In genomic region chr15:78857009-78857408, GRCm38 (mm10) we compare ENCODE assay signal across 11 mouse cellular contexts. TPM values are rescaled to one million over a fixed set of nuclear protein-coding genes. Genes with fewer than 3 reads are reported as not detected.
DNase-seq lines count a peak whose midpoint lies in the region; ATAC-seq and TF ChIP-seq lines count a peak whose summit lies in the region.
"Had no signal": no experiment of that assay in that cellular context is flagged by ENCODE, and none has a peak within 500 bp of the region (broad histone marks: within the 10 kb centered on the region; RNA-seq: fewer than 3 reads in every experiment).

No protein-coding gene starts in this region.

- H3K27me3 ChIP-seq in hindbrain, postnatal 0 days (ENCODE audit: insufficient read depth, low read length): no peaks in the 10 kb centered on the region
- no peaks in the 10 kb centered on the region for H3K27me3 ChIP-seq in hindbrain, embryonic 12.5 days
- H3K27me3 ChIP-seq in stomach, embryonic 14.5 days (ENCODE audit: control insufficient read depth, insufficient read depth, low read length): no peaks in the 10 kb centered on the region
- H3K27me3 ChIP-seq in stomach, postnatal 0 days (ENCODE audit: control insufficient read depth, insufficient read depth, low read length): no peaks in the 10 kb centered on the region

- no peak for TF ChIP-seq CTCF in hindbrain, postnatal 0 days (IDR thresholded peaks at IDR 0.05; ENCODE audit: low read depth)
- TF ChIP-seq CTCF in stomach, postnatal 0 days (IDR thresholded peaks at IDR 0.05; ENCODE audit: low read depth): no peak
- no peak for TF ChIP-seq CTCF in gastrocnemius, adult 2 months (IDR thresholded peaks at IDR 0.05)

- no peak overlapping the region for H3K4me3 ChIP-seq in hindbrain, postnatal 0 days (ENCODE audit: low read length)
- H3K4me3 ChIP-seq in hindbrain, embryonic 12.5 days: no peak overlapping the region
- no peak overlapping the region for H3K4me3 ChIP-seq in stomach, embryonic 14.5 days (ENCODE audit: low read depth, low read length)
- H3K4me3 ChIP-seq in stomach, postnatal 0 days (ENCODE audit: low read depth, low read length): no peak overlapping the region
- H3K4me3 ChIP-seq in gastrocnemius, adult 2 months: no peak overlapping the region

- DNase-seq in hindbrain, postnatal 0 days (ENCODE audit: low spot score): peak; percentile 51
- no peak for DNase-seq in stomach, postnatal 0 days (ENCODE audit: low spot score)
- peak; percentile 91 for DNase-seq in gastrocnemius, adult 2 months
- peak; percentile 74 for DNase-seq in skeletal muscle tissue, adult 2 months (ENCODE audit: low read depth, low spot score)
- no peak for DNase-seq in retina, embryonic 14.5 days (ENCODE audit: low spot score)
- no peak for DNase-seq in c-Kit-positive CD71-positive TER-119-positive erythroid progenitor cells, embryonic 14.5 days (ENCODE audit: low spot score)
- DNase-seq: kidney, adult 11 months; thymus, postnatal 36 days had no signal

- WGBS in hindbrain, postnatal 0 days: 50% methylated on average over 7 of the region's 7 CpGs
- 81% methylated on average over 7 of the region's 7 CpGs for WGBS in hindbrain, embryonic 12.5 days
- WGBS in stomach, embryonic 14.5 days: 71% methylated on average over 7 of the region's 7 CpGs
- 62% methylated on average over 7 of the region's 7 CpGs for WGBS in stomach, postnatal 0 days

- ATAC-seq in hindbrain, postnatal 0 days: no peak
- ATAC-seq in hindbrain, embryonic 12.5 days (ENCODE audit: low FRiP score): no peak
- 0 out of 2 replicates have a peak, but pooled peaks have one; percentile 14 for ATAC-seq in stomach, embryonic 14.5 days (ENCODE audit: insufficient number of reproducible peaks, insufficient read depth, low FRiP score, low read depth)
- no peak for ATAC-seq in stomach, postnatal 0 days (ENCODE audit: low FRiP score, low TSS enrichment)

- TF ChIP-seq EP300 in stomach, postnatal 0 days (optimal IDR thresholded peaks at IDR 0.05): no peak

- no peak overlapping the region for H3K9ac ChIP-seq in hindbrain, postnatal 0 days (replicated peaks; ENCODE audit: low read length)
- H3K9ac ChIP-seq in hindbrain, embryonic 12.5 days: no peak overlapping the region
- H3K9ac ChIP-seq in stomach, embryonic 14.5 days (replicated peaks; ENCODE audit: low read depth, low read length): no peak overlapping the region
- H3K9ac ChIP-seq in stomach, postnatal 0 days (ENCODE audit: low read length): no peak overlapping the region

- no peaks in the 10 kb centered on the region for H3K36me3 ChIP-seq in hindbrain, postnatal 0 days (ENCODE audit: insufficient read depth, low read length)
- no peaks in the 10 kb centered on the region for H3K36me3 ChIP-seq in hindbrain, embryonic 12.5 days
- no peaks in the 10 kb centered on the region for H3K36me3 ChIP-seq in stomach, embryonic 14.5 days (ENCODE audit: control insufficient read depth, insufficient read depth, low read length)
- H3K36me3 ChIP-seq in stomach, postnatal 0 days (ENCODE audit: control insufficient read depth, insufficient read depth, low read length): no peaks in the 10 kb centered on the region

- H3K27ac ChIP-seq in hindbrain, postnatal 0 days: no peak overlapping the region
- no peak overlapping the region for H3K27ac ChIP-seq in hindbrain, embryonic 12.5 days
- no peak overlapping the region for H3K27ac ChIP-seq in stomach, embryonic 14.5 days (ENCODE audit: low read length)
- no peak overlapping the region for H3K27ac ChIP-seq in stomach, postnatal 0 days (replicated peaks)
- peak overlapping the region; percentile 70 for H3K27ac ChIP-seq in gastrocnemius, adult 2 months

- no peaks in the 10 kb centered on the region for H3K4me1 ChIP-seq in hindbrain, postnatal 0 days (ENCODE audit: insufficient read depth, low read length)
- H3K4me1 ChIP-seq in hindbrain, embryonic 12.5 days: peaks cover 5% of the 10 kb centered on the region; the same call in 1 of the 2 replicates
- no peaks in the 10 kb centered on the region for H3K4me1 ChIP-seq in stomach, embryonic 14.5 days (ENCODE audit: control insufficient read depth, insufficient read depth, low read length)
- H3K4me1 ChIP-seq in stomach, postnatal 0 days (replicated peaks; ENCODE audit: control insufficient read depth, insufficient read depth): no peaks in the 10 kb centered on the region

- H3K4me2 ChIP-seq in hindbrain, postnatal 0 days (ENCODE audit: low read depth, low read length): no peak overlapping the region
- H3K4me2 ChIP-seq in hindbrain, embryonic 12.5 days (replicated peaks): no peak overlapping the region
- H3K4me2 ChIP-seq in stomach, embryonic 14.5 days (replicated peaks; ENCODE audit: low read depth, low read length): no peak overlapping the region
- H3K4me2 ChIP-seq in stomach, postnatal 0 days (replicated peaks; ENCODE audit: low read depth): no peak overlapping the region

- intact Hi-C loops in gastrocnemius, adult 2 months (cut with DNase I): loop anchor here (5.0 kb wide), 1 partner anchor 235 kb away; no protein-coding TSS in a partner anchor

- no peaks in the 10 kb centered on the region for H3K9me3 ChIP-seq in hindbrain, postnatal 0 days (ENCODE audit: low read length)
- no peaks in the 10 kb centered on the region for H3K9me3 ChIP-seq in hindbrain, embryonic 12.5 days (replicated peaks)
- no peaks in the 10 kb centered on the region for H3K9me3 ChIP-seq in stomach, embryonic 14.5 days (ENCODE audit: control insufficient read depth, low read depth, low read length)
- H3K9me3 ChIP-seq in stomach, postnatal 0 days (ENCODE audit: control insufficient read depth, low read length): no peaks in the 10 kb centered on the region

RNA-seq across cellular contexts. Expression of gene Lgals2, which starts 1.7 kb away (rescaled TPM):
- not detected in 2 replicates for total RNA-seq in hindbrain, postnatal 0 days (2014; rRNA removed)
- not detected in 2 replicates for polyA plus RNA-seq in hindbrain, postnatal 0 days (2015; fragmentation: Nextera tagmentation; extraction: Ambion mirVana)
- not detected in 2 replicates for polyA plus RNA-seq in hindbrain, embryonic 12.5 days (2016; fragmentation: Nextera tagmentation; extraction: Ambion mirVana)
- polyA plus RNA-seq in stomach, embryonic 14.5 days (2014; fragmentation: Nextera tagmentation; extraction: Ambion mirVana): 30.0 and 39.7 TPM in 2 replicates
- 39.4 and 39.5 TPM in 2 replicates for polyA plus RNA-seq in stomach, postnatal 0 days (2015; fragmentation: Nextera tagmentation; extraction: Ambion mirVana)
- total RNA-seq in gastrocnemius, adult 2 months (2021): not detected
- polyA plus RNA-seq: limb, embryonic 11.5 days had no signal

RNA-seq across cellular contexts. Expression of gene Cdc42ep1, which starts 14.6 kb away (rescaled TPM):
- total RNA-seq in hindbrain, postnatal 0 days (2014; rRNA removed): 20.6 and 22.5 TPM in 2 replicates
- polyA plus RNA-seq in hindbrain, postnatal 0 days (2015; fragmentation: Nextera tagmentation; extraction: Ambion mirVana): 18.1 TPM in 2 replicates
- 15.1 and 15.6 TPM in 2 replicates for polyA plus RNA-seq in hindbrain, embryonic 12.5 days (2016; fragmentation: Nextera tagmentation; extraction: Ambion mirVana)
- polyA plus RNA-seq in stomach, embryonic 14.5 days (2014; fragmentation: Nextera tagmentation; extraction: Ambion mirVana): 40.7 and 41.7 TPM in 2 replicates
- polyA plus RNA-seq in stomach, postnatal 0 days (2015; fragmentation: Nextera tagmentation; extraction: Ambion mirVana): 37.7 and 45.4 TPM in 2 replicates
- total RNA-seq in gastrocnemius, adult 2 months (2021): 1 to 10 TPM; 8.5 to 10.0 TPM

RNA-seq across cellular contexts. Expression of gene Gga1, which starts 20.0 kb away (rescaled TPM):
- 40.0 and 47.1 TPM in 2 replicates for total RNA-seq in hindbrain, postnatal 0 days (2014; rRNA removed)
- polyA plus RNA-seq in hindbrain, postnatal 0 days (2015; fragmentation: Nextera tagmentation; extraction: Ambion mirVana): 40.1 and 41.2 TPM in 2 replicates
- 54.3 and 58.7 TPM in 2 replicates for polyA plus RNA-seq in hindbrain, embryonic 12.5 days (2016; fragmentation: Nextera tagmentation; extraction: Ambion mirVana)
- polyA plus RNA-seq in stomach, embryonic 14.5 days (2014; fragmentation: Nextera tagmentation; extraction: Ambion mirVana): 38.2 and 40.4 TPM in 2 replicates
- polyA plus RNA-seq in stomach, postnatal 0 days (2015; fragmentation: Nextera tagmentation; extraction: Ambion mirVana): 35.6 and 39.3 TPM in 2 replicates
- 10 to 100 TPM; 43.1 to 45.7 TPM for total RNA-seq in gastrocnemius, adult 2 months (2021)

RNA-seq across cellular contexts. Expression of gene Gm49510, which starts 42.5 kb away (rescaled TPM):
- 0.72 TPM in 1 of 2 replicates, not detected in the other for total RNA-seq in hindbrain, postnatal 0 days (2014; rRNA removed)
- polyA plus RNA-seq in hindbrain, postnatal 0 days (2015; fragmentation: Nextera tagmentation; extraction: Ambion mirVana): not detected in 2 replicates
- polyA plus RNA-seq in hindbrain, embryonic 12.5 days (2016; fragmentation: Nextera tagmentation; extraction: Ambion mirVana): 0.22 and 0.61 TPM in 2 replicates
- 0.21 TPM in 1 of 2 replicates, not detected in the other for polyA plus RNA-seq in stomach, embryonic 14.5 days (2014; fragmentation: Nextera tagmentation; extraction: Ambion mirVana)
- 0.27 and 0.28 TPM in 2 replicates for polyA plus RNA-seq in stomach, postnatal 0 days (2015; fragmentation: Nextera tagmentation; extraction: Ambion mirVana)
- under 1 TPM in 1 of 2 experiments, not detected in 1; 0.13 TPM for total RNA-seq in gastrocnemius, adult 2 months (2021)

RNA-seq across cellular contexts. Expression of gene Sh3bp1, which starts 42.6 kb away (rescaled TPM):
- total RNA-seq in hindbrain, postnatal 0 days (2014; rRNA removed): 2.4 and 6.2 TPM in 2 replicates
- 4.4 and 5.5 TPM in 2 replicates for polyA plus RNA-seq in hindbrain, postnatal 0 days (2015; fragmentation: Nextera tagmentation; extraction: Ambion mirVana)
- polyA plus RNA-seq in hindbrain, embryonic 12.5 days (2016; fragmentation: Nextera tagmentation; extraction: Ambion mirVana): 15.5 and 17.4 TPM in 2 replicates
- 43.5 and 51.4 TPM in 2 replicates for polyA plus RNA-seq in stomach, embryonic 14.5 days (2014; fragmentation: Nextera tagmentation; extraction: Ambion mirVana)
- 22.7 and 27.4 TPM in 2 replicates for polyA plus RNA-seq in stomach, postnatal 0 days (2015; fragmentation: Nextera tagmentation; extraction: Ambion mirVana)
- total RNA-seq in gastrocnemius, adult 2 months (2021): 1 to 10 TPM; 1.4 to 2.0 TPM

Comparison
In these comparisons a context has a peak if more than half of its experiments do, and no peak if none do; other contexts are left out.
1. DNase-seq: peak in hindbrain, postnatal 0 days (single experiment), gastrocnemius, adult 2 months (single experiment) and skeletal muscle tissue, adult 2 months (single experiment); none in stomach, postnatal 0 days (single experiment), retina, embryonic 14.5 days (single experiment) and c-Kit-positive CD71-positive TER-119-positive erythroid progenitor cells, embryonic 14.5 days (single experiment).
2. RNA of gene Lgals2, which starts 1.7 kb away (polyA plus RNA-seq): 39.4 to 39.5 TPM in stomach, postnatal 0 days and 30.0 to 39.7 TPM in stomach, embryonic 14.5 days; not detected in hindbrain, postnatal 0 days and not detected in hindbrain, embryonic 12.5 days; every median in the first group is over 10 times any median in the second.